Mouse (Mus musculus) left cerebral cortex, postnatal 10 days (tissue): ENCODE results near the gene Lrriq3. TPM values are rescaled to one million over a fixed set of nuclear protein-coding genes. Genes with fewer than 3 reads are reported as not detected.

ENCODE experiments used
- DNase-seq, 2 experiments: peaks; one replicate each; pipeline ENCODE4 v3.0.0; 2021 to 2022; ENCODE audit warnings: low spot score in 2 of 2, mixed read lengths in 1 of 2; ENCODE audit errors: extremely low spot score in 1 of 2
- intact Hi-C: fragments of 180-260 bp; cut with DNase I; formaldehyde crosslinking; loops from one replicate; pipeline ENCODE4 v1.15.1; 2025
- total RNA-seq, 2 experiments: library from RNA; stranded (reverse); gene quantifications; 2 replicates each; pipeline ENCODE4 v1.2.3; 2021

The Lrriq3 gene
- total RNA-seq, 2 experiments from 2014 or later = 0.36 to 0.49 TPM

DNA sequence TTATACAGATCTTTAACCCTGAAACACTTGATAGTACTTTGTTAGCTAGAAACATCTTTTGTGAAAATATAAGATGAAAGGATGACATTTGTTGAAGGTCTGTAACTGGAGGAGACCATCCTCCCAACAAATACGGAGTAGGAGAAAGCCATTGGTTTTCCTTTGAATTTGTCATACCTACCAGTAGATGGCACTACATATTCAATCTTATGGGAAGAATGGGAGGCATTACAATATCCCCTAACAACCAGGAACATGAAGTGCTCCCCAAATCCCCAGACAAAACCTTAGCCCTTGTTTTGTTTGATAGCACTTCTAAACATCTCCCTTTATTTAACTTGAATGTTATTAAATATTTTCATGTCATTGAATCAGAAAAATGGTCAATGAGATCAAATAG is 141.7 kb downstream of the Lrriq3 start:
- intact Hi-C loops = loop anchor here (10.0 kb wide), 1 partner anchor 580 kb away; no protein-coding TSS in a partner anchor
- peak in 1 of 2 experiments; percentile 9 for DNase-seq

DNA sequence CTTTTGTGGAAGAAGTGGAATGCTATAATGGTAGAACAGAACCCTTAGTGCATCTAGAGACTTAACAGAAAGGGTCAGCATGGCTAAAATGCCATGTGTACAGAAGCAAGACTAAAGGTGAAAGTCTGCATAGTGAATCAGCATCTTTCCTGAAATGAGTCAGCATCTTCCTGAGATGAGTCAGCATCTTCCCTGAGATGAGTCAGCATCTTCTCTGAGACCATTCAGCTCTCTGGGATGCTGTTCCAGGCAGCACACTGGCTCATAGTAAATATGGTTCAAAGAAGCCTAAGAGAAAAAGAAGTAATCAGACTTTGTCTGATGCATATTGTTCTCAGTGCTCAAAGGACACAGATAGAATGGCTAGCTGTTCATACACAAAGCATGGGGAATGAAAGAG is 142.3 kb downstream of the Lrriq3 start:
- intact Hi-C loops = loop anchor here (10.0 kb wide), 1 partner anchor 581 kb away; no protein-coding TSS in a partner anchor
- no peak for DNase-seq

Other genes starting within 250 kb of the Lrriq3 start
- gene Tnni3k, start 38.0 kb upstream of the Lrriq3 start, total RNA-seq = under 1 TPM; 0.30 to 0.45 TPM
- 10 to 100 TPM; 22.9 to 25.1 TPM for gene Fpgt, start within 50 bp of the Lrriq3 start, total RNA-seq